Mouse (Mus musculus) heart, postnatal 0 days (tissue): ENCODE measurements around the gene Nceh1.

Experiments used
- CTCF ChIP-seq: IDR thresholded peaks from 2 replicates; pipeline ENCODE4 v1.5.1; 2016; ENCODE audit warnings: antibody characterized with exemption, control low read depth, low read depth
- EP300 ChIP-seq: IDR thresholded peaks from 2 replicates; pipeline ENCODE4 v1.6.1; 2016; ENCODE audit warnings: antibody characterized with exemption, low read depth

DNA sequence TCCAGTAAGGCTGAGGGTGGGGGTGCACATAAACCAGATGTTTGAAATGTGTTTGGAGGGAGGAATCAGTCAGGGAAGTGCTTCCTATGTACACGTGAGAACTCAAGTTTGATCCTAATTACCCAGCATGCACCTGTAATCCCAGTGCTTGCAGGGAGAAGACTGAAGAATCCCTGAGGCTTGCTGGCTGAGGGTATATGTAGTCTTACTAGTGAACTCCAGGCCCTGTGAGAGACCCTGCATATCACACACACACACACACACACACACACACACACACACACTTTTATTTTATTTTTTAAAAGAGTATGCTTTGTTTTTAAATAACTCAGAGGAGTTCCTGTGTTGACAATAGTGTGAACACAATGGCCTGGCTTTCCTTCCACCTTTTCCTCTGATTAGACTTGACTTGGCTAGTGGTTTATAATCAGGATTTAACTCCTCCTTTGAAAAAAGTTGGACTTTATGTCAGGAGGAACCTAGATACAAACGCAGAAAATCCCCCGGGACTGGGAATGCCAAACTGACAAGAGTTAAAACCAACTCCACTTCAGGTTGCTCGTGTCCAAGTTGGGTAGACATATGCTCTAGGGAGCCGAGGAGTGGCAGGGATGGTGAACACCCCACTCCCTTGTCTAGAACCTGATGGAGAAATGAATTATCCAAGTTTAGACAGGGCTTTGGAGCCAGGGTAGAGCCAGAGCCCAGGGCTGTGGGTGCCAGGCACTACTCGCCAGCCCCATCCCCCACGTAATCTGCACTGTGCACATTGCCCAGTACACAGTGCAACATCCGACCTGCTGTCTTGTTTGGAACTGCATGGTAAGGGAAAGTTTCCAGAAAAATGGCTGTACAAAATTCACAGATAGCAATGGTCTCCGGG, 138.1 kb downstream of the Nceh1 start:
- TF ChIP-seq CTCF (no peak), EP300 (no peak)
